ENCODE assay signal across 21 mouse cellular contexts in the genomic region with DNA sequence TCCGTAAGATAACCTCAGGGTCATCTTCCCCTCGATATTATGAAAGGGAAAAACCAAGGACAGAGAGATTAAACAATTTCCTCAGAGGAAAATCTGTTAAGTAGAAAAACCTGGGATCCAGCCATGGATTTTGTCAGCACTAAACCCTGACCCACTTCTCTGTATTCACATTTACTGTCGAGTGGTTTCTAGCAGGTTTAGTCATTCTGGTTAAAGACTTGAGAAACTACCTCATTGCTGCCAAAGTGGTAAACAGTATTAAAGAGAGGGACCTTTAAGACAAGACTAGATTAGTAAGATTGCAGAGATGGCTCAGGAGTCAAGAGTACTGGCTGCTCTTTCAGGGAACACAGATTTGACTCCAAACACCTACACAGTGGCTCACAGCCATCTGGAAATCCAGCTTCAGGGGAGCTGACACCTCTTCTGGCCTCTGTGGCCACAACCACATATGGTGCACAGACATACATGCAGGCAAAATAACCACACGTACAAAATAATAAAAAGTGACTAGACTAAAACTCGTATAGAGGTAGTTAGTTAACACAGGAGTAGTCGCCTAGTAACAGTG. TPM values are rescaled to one million over a fixed set of nuclear protein-coding genes. Genes with fewer than 3 reads are reported as not detected.
DNase-seq lines count a peak whose midpoint lies in the region.
"Had no signal": no experiment of that assay in that cellular context is flagged by ENCODE, and none has a peak within 500 bp of the region (broad histone marks: within the 10 kb centered on the region; RNA-seq: fewer than 3 reads in every experiment).

No protein-coding gene starts in this region.

- DNase-seq in adrenal gland, adult (ENCODE audit: inconsistent age in 2 of 2, low spot score in 1 of 2): peak; percentile 30 to 87
- DNase-seq in adrenal gland, adult 18-20 months (ENCODE audit: low spot score in 2 of 2): no peak
- DNase-seq in cerebellum, adult 9-11 months: peak; percentile 27
- no peak for DNase-seq in cerebellum, adult 8-10 months
- DNase-seq in adrenal gland, postnatal 36 days: peak; percentile 40 to 46
- DNase-seq in gonadal fat pad, adult 2 months (ENCODE audit: low read depth): peak; percentile 96
- DNase-seq in urinary bladder, adult 18-20 months (ENCODE audit: low spot score in 2 of 2): no peak
- no peak for DNase-seq in embryo, embryonic 11 days
- DNase-seq: gastrocnemius, postnatal 14 days; heart, adult 18-20 months; heart, postnatal 10 days; kidney, adult 9 months; kidney, postnatal 14 days; liver, embryonic 13.5 days; lung, adult 2 months; lung, postnatal 14 days; right cerebral cortex, adult 18-20 months; thymus, adult 18-20 months; thymus, postnatal 36 days had no signal

RNA-seq across cellular contexts. Expression of gene Hmgcs1, which starts 33.2 kb away (rescaled TPM):
- total RNA-seq in adrenal gland, adult 18-20 months (2021): 100 to 1,000 TPM; 226 to 399 TPM
- 100 to 1,000 TPM; 300 to 363 TPM for total RNA-seq in adrenal gland, postnatal 36 days (2021)
- 61.0 and 76.6 TPM in 2 replicates for polyA plus RNA-seq in gonadal fat pad, adult 2 months (2012; rRNA removed)

RNA-seq across cellular contexts. Expression of gene Ccl28, which starts 33.3 kb away (rescaled TPM):
- total RNA-seq in adrenal gland, adult 18-20 months (2021): under 1 TPM; 0.19 to 0.33 TPM
- under 1 TPM; 0.17 to 0.56 TPM for total RNA-seq in adrenal gland, postnatal 36 days (2021)
- 1.5 and 1.6 TPM in 2 replicates for polyA plus RNA-seq in gonadal fat pad, adult 2 months (2012; rRNA removed)
- polyA plus RNA-seq: erythroblast, embryonic 14.5 days; heart, embryonic 12.5 days; liver, embryonic 13.5 days had no signal

Comparison
In these comparisons a context has a peak if more than half of its experiments do, and no peak if none do; other contexts are left out.
1. DNase-seq: peak in adrenal gland, adult (2 of 2), cerebellum, adult 9-11 months (single experiment), adrenal gland, postnatal 36 days (2 of 2) and gonadal fat pad, adult 2 months (single experiment); none in adrenal gland, adult 18-20 months (0 of 2), cerebellum, adult 8-10 months (single experiment), urinary bladder, adult 18-20 months (0 of 2) and embryo, embryonic 11 days (single experiment).